Mouse (Mus musculus) T-cell, adult 66 days (primary cell): ENCODE results near the gene Tubgcp3. TPM values are rescaled to one million over a fixed set of nuclear protein-coding genes. Genes with fewer than 3 reads are reported as not detected.

ENCODE experiments used
- total RNA-seq, 2 experiments: library from RNA; stranded (reverse); gene quantifications; 3 replicates in 1 of 2; 4 replicates in 1 of 2; pipeline ENCODE4 v1.2.4; 2023

The Tubgcp3 gene
- 10 to 100 TPM; 57.6 to 60.1 TPM for total RNA-seq

DNA sequence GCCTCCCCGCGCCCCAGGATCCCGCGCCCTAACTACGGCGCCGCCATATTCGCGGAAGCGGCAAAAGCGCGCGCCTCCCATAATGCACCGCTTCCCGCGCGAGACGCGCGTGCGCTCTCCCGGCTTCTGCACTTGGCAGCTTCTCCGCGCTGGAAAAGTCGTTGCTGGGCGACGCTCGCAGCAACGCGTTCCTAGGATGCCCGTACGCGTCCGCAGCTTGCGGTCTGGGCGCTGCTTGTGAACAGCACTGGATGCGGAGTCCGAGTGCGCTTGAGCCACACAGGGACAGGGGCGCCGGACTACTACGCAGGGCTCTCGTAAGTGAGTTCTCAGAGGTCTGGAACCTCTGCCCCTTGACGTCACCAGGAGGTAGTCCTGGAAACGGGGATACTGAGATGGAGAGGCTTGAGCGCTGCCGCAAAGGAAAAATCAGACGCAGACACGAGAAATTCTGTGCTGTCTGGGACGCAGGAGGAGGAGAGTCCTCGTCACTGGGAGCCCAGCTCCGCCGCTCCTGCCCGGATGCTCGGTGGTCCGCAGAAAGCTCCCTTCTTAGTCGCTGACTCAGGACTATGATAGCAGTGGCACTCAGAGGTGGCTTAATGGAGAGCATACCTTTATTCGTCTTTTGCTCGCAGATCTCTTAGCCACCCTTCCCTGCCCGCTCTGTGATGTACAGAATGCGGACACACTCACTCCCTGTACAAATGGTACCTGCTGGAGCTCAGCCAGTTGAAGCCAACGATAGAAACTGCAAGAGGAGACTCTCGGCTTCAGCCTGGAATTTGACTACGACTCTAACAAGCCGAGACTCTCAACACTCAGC is at the start of gene Tubgcp3:
Gene Tubgcp3, minus strand, starts transcription at position 193 of the 826 bp plus-strand sequence.

DNA sequence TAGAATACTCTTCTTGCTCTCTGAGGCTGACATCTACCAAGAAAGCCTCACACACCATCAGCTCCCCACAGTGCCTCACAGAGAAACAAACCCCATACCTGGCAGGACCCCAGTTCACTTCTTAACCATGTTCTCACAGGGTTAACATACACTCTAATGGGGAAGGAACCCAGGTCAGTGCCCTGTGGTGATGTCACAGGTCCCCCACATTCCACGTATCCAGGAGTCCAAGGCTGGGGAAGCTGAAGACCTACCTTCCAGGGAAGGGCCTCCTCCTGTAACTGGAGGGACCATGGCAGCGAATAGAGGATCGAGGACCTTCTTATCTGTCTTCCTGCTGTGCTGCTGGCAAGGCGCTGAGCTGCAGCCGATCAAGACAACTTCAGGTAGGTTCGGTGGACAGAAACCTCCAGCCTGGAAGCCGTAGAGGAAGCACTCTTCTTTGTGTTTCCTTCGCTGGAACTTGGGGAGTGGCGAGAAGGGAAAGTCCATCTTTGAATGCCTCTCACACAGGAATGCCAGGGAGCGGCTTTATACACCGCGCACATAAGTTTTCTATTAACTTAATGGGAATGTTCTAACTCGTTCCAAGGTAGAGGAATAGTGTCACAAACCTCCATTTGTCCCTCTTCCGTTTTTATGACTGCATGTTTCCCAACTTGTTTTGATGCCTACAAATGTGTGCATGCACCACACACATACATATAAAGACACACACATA is 99.1 kb downstream of the Tubgcp3 start, which contains the start of gene Spaca7:
Gene Spaca7, plus strand, starts transcription at position 216 of the 721 bp plus-strand sequence.

Other genes with a start within 250 kb of the Tubgcp3 start
- gene Spaca7, start 99.2 kb downstream of the Tubgcp3 start, total RNA-seq = not detected
- 10 to 100 TPM; 60.3 to 63.1 TPM for gene Atp11a, start 84.8 kb upstream of the Tubgcp3 start, total RNA-seq
- gene Mcf2l, start 201.6 kb upstream of the Tubgcp3 start, total RNA-seq = 1 to 10 TPM in 1 of 2 experiments, under 1 TPM in 1; 0.67 to 2.3 TPM